Mouse (Mus musculus): ENCODE measurements around the gene Hyal3.

Gene Hyal3

DNA sequence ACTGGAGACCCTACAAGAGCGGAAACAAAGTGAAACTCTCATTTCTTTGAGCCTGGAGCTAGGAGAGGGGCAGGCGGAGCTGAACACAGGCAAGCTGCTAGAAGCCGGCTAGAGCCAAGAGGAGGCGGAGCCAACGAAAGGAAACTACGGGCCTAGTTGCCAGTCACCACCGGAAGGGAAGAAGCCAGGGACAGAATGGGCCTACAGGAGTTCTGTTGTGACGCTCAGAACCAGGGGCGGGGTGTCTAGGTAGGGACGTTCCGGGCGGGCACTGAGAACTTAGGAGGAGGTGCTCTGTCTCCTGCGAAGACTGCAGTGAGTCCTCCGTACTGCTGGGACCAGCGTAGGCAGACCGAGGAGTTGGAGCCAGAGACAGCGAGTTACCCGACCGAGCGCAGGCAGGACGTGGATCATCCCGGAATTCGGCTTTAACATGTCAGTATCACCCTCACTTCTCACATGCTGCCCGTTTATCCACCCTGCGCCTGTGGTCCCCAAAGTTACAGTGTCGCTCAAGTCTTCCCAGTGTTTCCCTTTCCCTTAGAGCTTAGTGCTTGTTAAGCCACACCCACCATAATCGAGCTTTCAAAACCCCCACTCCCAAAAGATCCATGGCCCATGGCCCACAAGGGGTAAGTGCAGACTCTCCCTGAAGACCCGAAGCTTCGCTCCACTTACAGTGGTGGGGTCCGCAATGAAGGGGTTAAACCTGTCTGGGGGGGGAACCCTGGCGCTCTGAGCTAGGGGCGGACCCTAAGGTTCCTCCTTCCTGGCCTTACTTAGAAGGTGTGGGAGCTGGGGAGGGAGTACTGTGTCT, at the start of gene Hyal3:
Gene Hyal3 (plus strand): TSS at position 318 of the 817 bp plus-strand sequence.
- DNase-seq: peak; percentile 92

DNA sequence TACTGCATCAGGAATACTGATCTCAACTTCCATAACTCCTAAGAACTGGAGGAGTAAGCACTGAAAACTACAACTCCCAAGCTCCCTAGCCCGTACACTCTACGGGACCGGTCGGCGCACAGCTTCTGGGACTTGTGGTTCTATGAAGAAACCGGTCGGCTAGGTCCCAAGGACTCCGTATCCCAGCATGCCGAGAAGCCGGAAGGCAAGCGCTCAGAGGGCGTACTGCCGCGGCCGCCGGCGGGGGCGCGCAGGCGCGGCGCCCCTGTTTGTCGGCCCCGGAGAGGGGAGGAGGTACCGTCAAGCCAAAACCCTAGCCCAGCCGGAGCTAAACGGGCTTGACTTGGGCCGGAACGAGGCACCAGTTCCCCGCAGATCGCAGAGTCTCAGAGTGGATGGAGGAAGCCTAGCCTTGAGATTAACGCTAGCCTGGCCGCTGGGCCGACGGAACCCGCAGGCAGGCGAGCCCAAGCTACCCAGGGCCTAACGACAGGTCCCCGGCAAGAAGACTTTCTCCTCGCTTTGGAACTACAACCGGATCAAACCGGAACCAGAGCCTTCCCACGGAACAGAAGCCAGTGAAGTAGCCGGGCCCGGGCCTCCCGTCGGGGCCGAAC, 46.7 kb upstream of the Hyal3 start, which contains the start of gene Tmem115:
Gene Tmem115 (plus strand): TSS at position 155 of the 617 bp plus-strand sequence.
- DNase-seq: peak; percentile 92

DNA sequence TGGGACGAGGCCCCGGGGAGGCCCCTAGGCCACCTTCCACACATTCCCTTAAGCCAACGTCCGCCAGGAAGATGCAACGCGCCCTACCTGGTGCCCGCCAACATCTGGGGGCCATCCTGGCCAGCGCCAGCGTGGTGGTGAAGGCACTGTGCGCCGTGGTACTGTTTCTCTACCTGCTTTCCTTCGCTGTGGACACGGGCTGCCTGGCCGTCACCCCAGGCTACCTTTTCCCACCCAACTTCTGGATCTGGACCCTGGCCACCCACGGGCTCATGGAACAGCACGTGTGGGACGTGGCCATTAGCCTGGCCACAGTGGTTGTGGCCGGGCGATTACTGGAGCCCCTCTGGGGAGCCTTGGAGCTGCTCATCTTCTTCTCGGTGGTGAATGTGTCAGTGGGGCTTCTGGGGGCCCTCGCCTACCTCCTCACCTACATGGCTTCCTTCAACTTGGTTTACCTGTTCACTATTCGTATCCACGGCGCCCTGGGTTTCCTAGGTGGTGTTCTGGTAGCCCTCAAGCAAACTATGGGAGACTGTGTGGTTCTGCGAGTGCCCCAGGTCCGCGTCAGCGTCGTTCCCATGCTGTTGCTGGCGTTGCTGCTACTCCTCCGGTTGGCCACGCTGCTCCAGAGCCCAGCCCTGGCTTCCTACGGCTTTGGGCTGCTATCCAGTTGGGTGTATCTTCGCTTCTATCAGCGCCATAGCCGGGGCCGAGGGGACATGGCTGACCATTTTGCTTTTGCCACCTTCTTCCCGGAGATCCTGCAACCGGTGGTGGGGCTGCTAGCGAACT, 46.0 kb upstream of the Hyal3 start:
- DNase-seq: peak; percentile 64

DNA sequence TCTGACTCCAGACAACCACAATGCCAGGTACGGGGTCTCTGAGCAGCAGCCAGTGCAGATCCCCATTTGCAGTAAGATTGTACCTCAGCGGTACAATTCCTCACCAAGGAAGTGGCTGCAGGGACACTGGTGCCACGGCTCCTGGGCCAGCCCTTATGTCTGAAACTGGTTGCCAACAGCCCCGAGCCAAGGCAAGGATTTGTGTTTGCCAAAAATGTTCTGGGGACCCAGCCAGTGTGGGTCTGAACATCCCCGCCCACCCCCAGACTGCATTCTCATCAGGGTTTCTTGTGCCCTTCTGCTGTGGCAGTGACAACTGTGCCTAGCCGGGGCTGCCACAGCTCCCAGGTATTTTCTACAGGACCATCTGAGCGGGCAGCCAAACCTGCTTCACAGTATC, 42.4 kb upstream of the Hyal3 start:
- DNase-seq: no peak

DNA sequence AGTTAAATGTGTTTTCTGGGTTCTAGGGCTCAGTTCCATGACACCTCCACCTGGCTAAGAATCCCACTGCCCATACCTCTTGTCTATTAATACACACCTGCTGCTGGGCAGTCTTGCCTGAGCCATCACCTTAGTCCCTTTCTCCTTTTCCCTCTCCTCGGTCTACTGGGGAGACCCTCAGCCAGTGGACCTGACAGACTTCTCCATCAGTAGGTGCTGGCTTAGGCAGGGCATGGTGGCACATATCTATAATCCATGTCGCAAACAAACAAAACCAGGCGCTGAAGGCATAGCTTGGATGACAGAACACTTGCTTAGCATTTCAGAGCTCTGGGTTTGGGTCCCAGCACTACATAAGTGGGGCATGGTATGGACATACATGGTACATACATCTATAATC, 41.9 kb upstream of the Hyal3 start:
- DNase-seq: no peak

DNA sequence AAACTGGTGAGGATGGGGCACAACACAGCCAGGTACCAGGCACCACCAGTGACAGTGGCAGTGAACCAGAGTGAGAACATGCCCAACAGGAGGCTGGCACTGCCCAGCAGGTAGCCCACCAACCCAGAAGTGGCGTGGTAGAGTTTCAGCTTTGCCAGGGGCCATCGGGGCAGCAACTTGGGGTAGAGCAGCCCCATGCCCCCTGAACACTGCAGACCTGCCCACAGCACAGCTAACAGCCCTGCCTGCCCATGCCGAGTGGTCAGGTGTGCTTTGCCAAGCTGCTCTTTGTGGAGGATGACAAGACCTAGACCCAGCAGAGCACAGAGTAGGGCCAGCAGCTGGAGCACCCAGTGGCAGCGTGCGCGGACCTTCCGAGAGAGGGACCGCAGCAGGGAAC, 40.7 kb upstream of the Hyal3 start:
- no peak for DNase-seq

DNA sequence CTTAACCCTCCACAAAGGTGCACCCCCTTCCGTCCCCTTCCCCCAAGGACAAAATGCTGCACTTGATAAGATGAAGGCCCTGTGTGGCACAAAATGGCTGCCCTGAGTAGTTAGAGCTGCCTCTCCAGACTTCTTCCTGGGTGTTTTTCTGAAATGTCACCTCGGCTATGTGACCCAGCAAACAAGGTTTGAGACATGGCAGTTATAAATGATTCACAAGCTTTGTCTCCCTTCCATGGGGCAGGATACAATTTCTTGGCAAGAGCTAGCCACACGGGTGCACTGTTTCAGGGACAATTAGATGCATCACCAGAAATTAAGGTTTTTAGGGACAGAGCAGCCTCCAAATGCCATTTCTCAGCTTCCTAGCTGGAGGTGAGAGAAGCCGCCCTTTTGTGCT, 40.2 kb upstream of the Hyal3 start:
- DNase-seq: no peak

DNA sequence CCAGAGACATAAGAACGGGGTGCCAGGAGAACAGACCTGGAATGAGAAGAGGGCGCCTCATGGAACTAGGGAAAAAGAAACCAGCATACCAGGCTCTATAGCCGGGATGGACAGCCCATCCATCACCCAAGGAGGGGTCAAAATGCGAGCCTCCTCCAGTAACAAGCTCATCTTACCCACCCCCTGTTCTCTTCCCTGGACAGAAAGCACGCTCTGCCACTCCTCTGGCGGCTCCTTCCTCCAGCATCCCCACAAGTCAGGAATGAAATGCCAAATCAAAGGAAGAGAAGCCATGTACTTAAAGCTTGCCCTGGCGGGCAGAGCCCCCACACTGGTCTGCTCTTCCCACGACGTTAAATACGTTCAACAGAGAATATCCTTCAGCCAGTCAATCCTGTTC, 39.6 kb upstream of the Hyal3 start:
- DNase-seq: no peak

DNA sequence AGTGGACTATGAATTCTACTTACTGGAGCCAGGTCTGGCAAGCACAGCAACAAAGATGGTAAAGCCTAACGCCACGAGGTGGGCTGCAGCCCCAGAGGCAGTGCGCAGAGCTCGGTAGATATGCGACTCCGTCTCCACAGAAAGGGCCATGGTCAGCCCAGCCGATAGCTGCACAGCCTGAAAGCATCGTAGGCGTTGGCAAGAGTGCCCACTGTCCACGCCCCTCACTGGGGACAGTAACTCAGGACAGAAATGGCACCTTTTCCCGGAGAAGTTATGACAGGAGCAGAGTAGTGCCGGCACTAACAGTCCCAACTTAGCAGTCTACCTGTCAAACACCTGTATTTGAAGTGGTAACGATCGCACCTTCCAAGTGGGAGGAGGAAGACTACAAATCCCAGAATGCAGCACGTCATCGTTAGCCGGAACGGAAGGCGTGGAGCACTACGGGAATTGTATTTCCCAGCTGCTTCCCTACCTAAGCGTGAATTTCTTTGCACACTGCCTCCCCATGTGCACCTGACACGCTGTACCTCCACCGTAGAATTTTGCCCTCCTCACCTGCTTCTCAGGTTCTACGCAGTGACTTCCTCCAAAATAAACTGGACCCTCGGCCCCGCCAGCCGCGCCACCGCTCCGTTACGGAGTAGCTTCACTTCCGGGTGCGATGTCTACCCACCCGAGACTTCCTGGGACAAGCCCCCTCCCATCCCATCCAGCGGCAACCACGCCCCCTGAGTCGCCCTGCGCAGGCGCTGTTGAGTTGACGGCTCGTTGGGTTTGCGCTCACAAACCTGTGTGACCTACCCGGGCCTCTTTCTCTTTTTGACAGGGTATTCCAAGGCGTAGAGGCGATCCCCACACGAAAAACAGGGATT, 38.9 kb upstream of the Hyal3 start, which contains the start of the genes Cyb561d2 and Nprl2:
Gene Cyb561d2 (minus strand): TSS at position 720 of the 878 bp plus-strand sequence.
Gene Nprl2 (plus strand): TSS at position 753 of the 878 bp plus-strand sequence.
- peak; percentile 91 for DNase-seq

DNA sequence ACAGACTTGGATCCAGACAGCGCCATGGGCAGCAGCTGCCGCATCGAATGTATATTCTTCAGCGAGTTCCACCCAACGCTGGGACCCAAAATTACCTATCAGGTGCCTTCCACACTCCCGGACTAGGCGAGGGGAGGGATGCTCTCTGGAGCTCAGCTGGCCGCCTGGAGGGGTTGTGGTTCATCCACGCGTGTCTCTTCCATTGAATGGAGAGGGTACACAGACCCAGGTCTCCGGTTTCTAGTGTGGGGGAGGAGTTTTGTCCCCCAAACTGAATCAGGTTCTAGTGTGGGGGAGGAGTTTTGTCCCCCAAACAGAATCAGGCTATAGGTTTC, 38.3 kb upstream of the Hyal3 start:
- DNase-seq: no peak

DNA sequence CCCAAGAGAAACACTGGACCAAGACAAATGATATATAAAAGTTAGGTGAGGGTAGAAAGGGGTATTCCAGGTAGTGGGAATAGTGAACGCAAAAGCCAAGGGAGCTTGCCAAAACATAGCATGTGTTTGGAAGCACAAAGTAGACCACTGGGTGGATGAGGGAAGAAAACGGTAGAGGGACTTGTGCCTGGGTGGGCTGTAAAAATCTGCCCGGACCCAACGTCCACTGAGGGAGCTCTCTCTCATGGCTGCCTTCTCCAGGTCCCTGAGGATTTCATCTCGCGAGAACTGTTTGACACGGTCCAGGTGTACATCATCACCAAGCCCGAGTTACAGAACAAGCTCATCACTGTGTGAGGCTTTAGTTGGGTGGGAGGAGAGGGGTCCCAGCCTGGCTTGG, 37.9 kb upstream of the Hyal3 start:
- DNase-seq: no peak

DNA sequence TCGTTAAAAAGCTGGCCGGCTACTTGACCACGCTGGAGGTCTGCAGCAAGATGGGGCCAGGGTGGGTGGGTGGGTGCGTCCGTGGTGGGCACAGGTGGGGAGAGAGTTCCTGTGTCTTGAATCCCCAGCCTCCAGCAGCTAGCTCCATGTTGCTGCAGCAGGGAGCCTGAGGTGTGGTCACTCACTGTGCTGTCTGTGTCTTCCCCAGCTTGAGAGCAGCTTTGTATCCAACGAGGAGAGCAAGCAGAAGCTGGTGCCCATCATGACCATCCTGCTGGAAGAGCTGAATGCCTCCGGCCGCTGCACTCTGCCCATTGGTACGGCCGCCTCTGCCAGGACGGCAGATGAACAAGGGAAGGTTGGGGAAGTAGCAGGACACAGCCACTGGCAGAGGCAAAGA, 37.3 kb upstream of the Hyal3 start:
- no peak for DNase-seq

DNA sequence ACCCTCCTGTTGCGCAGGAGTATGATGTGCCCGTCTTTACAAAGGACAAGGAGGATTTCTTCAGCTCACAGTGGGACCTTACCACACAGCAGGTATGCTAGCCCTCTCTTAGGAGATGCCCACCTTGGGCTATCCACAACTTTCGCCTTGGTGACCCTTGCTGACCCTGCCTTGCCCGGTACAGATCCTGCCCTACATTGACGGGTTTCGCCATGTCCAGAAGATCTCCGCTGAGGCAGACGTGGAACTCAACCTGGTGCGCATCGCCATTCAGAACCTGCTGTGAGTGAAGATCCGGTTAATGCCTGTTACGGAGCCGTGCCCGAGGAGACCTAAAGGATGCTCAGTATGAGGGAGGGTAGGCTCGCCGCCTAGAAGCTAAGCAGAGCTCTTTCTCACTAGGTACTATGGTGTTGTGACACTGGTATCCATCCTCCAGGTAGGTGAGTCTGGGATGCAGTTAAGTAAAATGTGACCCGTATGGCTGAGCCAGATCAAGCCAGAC, 36.4 kb upstream of the Hyal3 start:
- DNase-seq: no peak

DNA sequence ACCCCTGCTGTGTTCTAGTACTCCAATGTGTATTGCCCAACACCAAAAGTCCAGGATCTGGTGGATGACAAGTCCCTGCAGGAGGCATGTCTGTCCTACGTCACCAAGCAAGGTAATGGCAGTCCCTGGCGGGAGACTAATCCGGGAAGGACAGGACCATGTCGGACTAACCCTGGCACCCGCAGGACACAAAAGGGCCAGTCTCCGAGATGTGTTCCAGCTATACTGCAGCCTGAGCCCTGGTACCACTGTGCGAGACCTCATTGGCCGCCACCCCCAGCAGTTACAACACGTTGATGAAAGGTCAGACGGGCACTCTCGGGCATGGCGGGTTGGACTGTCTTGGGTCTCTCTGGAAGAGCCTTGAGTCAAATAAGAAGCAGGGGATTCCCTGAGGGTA, 35.9 kb upstream of the Hyal3 start:
- DNase-seq: no peak

DNA sequence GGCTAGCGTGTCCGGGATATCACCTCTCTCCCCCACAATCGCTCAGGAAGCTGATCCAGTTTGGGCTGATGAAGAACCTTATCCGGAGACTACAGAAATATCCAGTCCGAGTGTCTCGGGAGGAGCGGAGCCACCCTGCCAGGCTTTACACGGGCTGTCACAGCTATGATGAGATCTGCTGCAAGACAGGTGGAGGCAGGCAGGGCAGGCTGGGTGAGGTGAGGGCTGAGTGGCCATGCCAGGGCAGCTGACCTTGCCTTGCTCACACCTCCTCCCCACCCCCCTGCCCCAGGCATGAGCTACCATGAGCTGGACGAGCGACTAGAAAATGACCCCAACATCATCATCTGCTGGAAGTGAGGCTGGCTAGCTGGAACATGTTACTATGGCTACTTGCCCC, 35.4 kb upstream of the Hyal3 start:
- DNase-seq: no peak

DNA sequence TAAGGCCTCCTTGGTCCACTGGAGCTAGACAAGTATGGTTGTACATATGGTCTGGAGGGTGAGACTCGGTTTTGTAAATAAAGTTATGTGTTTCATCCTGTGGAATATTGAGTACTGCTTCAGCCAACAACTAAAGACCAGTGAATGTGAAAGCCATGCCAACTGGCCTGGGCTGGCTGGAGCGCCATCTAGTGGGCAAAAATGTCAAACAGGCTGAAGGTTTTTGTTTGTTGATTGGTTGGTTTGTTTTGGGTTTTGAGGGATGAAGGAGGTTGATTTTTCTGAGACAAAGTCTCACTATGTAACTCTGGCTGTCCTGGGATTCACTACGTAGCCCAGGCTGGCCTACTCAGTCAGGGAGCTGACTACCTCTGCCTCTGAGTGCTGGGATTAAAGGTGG, 35.0 kb upstream of the Hyal3 start:
- DNase-seq: peak; percentile 78

DNA sequence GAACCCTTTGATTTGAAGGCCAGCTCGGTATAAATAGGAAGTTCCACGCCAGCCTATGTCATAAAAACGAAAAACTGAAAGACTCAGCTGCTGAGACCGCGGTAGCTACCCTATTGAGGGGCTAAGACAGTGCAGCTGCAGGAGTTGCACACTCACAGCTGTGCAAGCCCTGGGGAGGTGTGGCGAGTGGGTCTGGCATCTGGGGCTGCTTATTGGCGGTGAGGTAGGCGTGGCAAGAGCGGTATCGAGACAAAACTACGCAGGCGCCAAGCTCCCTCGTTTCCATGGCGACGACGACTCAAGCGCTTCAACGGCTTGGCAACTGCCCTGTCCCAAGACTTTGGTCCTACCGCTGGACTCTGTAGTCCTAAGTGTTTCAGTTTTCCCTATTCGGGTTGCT, 33.6 kb upstream of the Hyal3 start, which contains the start of gene Zmynd10:
Gene Zmynd10 (plus strand): TSS at position 273 of the 400 bp plus-strand sequence.
- peak; percentile 89 for DNase-seq

DNA sequence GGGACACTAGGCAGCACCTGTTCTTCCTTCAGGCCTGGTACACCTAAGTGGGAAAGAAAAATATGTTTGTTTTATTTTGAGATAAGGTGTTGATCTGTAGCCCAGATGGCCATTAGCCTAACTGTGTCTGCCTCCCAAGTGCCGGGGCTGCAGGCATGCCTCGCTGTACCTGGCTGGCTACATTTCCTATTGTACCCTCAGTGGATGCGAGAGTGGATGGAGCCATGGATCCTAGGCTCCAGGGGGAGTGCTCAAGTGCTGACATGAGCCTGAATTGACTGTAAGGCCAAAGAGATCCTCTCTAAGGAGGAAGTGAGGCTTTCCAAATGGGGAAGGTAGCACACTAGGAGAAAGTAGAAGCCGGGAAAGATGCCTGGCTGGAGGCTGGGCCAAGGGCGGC, 32.7 kb upstream of the Hyal3 start:
- DNase-seq: no peak

DNA sequence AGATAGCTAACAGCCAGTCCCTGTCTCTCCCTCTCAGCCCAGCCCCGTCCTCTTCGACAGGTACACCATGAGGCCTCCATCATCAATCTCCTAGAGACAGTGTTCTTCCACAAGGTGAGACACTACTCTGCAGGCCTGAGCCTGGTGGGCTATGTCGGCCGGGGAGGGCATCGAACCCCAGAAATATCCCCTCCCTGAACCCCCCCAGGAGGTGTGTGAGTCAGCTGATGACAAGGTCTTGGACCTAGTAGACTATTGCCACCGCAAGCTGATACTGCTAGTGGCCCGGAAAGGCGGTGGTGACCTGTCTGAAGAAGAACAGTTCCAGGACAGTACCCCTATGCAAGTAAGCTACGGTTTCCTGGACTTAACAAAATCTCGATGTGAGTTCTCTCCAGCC, 31.8 kb upstream of the Hyal3 start:
- no peak for DNase-seq

DNA sequence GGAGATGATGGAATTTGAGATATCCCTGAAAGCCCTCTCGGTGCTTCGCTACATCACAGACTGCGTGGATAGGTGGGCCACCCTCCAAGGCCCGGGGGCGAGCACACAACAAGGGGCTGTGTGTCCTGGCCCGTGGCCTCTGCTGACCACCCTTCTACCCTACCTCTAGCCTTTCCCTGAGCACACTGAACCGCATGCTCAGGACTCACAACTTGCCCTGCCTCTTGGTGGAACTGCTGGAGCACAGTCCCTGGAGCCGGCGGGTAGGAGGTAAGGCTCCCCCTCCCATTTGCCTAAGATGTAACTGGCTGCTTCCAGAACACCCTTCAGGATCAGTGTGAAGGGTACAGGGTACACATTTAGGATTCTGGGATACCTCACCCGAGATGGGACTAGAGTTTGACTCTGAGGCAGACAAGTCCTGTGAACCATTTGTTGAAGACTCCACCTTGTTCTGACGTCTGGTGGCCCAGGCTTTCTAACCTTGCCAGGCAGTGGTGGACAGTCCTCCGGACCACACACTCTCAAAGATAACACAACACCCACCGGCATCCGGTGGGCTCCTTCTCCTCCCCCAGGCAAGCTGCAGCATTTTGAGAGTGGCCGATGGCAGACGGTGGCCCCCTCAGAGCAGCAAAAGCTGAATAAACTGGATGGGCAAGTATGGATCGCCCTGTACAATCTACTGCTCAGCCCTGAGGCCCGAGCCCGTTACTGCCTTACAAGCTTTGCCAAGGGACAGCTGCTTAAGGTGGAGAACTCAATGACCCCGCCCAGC, 31.1 kb upstream of the Hyal3 start:
- DNase-seq: no peak

DNA sequence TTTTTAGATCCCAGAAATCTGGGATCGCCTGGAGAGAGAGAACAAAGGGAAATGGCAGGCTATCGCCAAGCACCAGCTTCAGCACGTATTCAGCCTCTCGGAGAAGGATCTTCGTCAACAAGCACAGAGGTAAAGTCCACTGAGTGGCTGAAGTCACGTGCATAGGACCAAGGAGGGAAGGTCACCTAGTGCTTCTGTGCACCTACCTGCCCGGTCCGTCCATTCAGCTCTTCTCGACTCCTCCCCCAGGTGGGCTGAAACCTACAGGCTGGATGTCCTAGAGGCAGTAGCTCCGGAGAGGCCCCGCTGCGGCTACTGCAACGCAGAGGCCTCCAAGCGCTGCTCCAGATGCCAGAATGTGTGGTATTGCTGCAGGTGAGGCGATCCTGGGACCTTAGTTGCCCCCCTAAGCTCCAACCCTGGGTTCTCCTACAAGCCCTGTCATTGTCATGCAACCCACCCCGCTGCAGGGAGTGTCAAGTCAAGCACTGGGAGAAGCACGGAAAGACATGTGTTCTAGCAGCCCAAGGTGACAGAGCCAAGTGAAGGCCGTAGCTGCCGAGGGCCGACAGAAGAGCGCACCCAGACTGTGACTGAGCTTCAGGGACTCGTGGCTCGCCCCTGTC, 30.0 kb upstream of the Hyal3 start:
- no peak for DNase-seq
